Comparison of ENCODE assay signal across 10 mouse cellular contexts in genomic region chr13:43159429-43159828, GRCm38 (mm10). TPM values are rescaled to one million over a fixed set of nuclear protein-coding genes. Genes with fewer than 3 reads are reported as not detected.
DNase-seq lines count a peak whose midpoint lies in the region; ATAC-seq lines count a peak whose summit lies in the region.
"Had no signal": no experiment of that assay in that cellular context is flagged by ENCODE, and none has a peak within 500 bp of the region (broad histone marks: within the 10 kb centered on the region; RNA-seq: fewer than 3 reads in every experiment).

No protein-coding gene starts in this region.

- H3K27me3 ChIP-seq in neural tube, embryonic 13.5 days: no peaks in the 10 kb centered on the region
- H3K27me3 ChIP-seq in midbrain, embryonic 14.5 days (ENCODE audit: control insufficient read depth, insufficient read depth, low read length): no peaks in the 10 kb centered on the region

- no peak overlapping the region for H3K4me2 ChIP-seq in neural tube, embryonic 13.5 days
- no peak overlapping the region for H3K4me2 ChIP-seq in midbrain, embryonic 14.5 days (ENCODE audit: low read length)
- H3K4me2 ChIP-seq: midbrain, embryonic 11.5 days had no signal

- H3K9me3 ChIP-seq in neural tube, embryonic 13.5 days: no peaks in the 10 kb centered on the region
- no peaks in the 10 kb centered on the region for H3K9me3 ChIP-seq in midbrain, embryonic 14.5 days (ENCODE audit: control insufficient read depth, low read length)

- intact Hi-C loops in heart, postnatal 10 days (cut with DNase I): loop anchor here (5.0 kb wide), 1 partner anchor 322 kb away; no protein-coding TSS in a partner anchor

- H3K36me3 ChIP-seq in neural tube, embryonic 13.5 days: peaks cover 30% of the 10 kb centered on the region
- peaks cover 37% of the 10 kb centered on the region for H3K36me3 ChIP-seq in midbrain, embryonic 14.5 days (ENCODE audit: control insufficient read depth, insufficient read depth, low read length)

- peaks cover 17% of the 10 kb centered on the region for H3K4me1 ChIP-seq in neural tube, embryonic 13.5 days (replicated peaks)
- no peaks in the 10 kb centered on the region for H3K4me1 ChIP-seq in midbrain, embryonic 14.5 days (ENCODE audit: control insufficient read depth, insufficient read depth, low read length)

- DNase-seq in heart, adult 11 months: peak; percentile 96
- DNase-seq in heart, adult 8-10 months (ENCODE audit: low spot score): no peak
- peak; percentile 63 to 66 for DNase-seq in heart, postnatal 10 days
- DNase-seq in kidney, postnatal 25 days: peak; percentile 44 to 72
- DNase-seq in spleen, postnatal 10 days (ENCODE audit: low spot score in 2 of 2): no peak
- DNase-seq in frontal cortex, postnatal 36 days (ENCODE audit: low spot score in 2 of 2): no peak
- no peak for DNase-seq in midbrain, embryonic 14.5 days

- no peak overlapping the region for H3K9ac ChIP-seq in neural tube, embryonic 13.5 days
- H3K9ac ChIP-seq in midbrain, embryonic 14.5 days (replicated peaks; ENCODE audit: low read length): no peak overlapping the region

- no peak overlapping the region for H3K4me3 ChIP-seq in neural tube, embryonic 13.5 days
- H3K4me3 ChIP-seq in midbrain, embryonic 14.5 days (replicated peaks; ENCODE audit: low read depth, low read length): no peak overlapping the region

- ATAC-seq in neural tube, embryonic 13.5 days (ENCODE audit: low read depth): no peak
- ATAC-seq in midbrain, embryonic 14.5 days (ENCODE audit: low FRiP score, low TSS enrichment): no peak
- ATAC-seq: hindbrain, postnatal 0 days had no signal

- peak overlapping the region; percentile 86 for H3K27ac ChIP-seq in neural tube, embryonic 13.5 days (replicated peaks)
- no peak overlapping the region for H3K27ac ChIP-seq in midbrain, embryonic 14.5 days (replicated peaks; ENCODE audit: low read depth, low read length)
- H3K27ac ChIP-seq: hindbrain, postnatal 0 days had no signal

- WGBS in neural tube, embryonic 13.5 days: 46% methylated on average over 3 of the region's 3 CpGs
- 81% methylated on average over 3 of the region's 3 CpGs for WGBS in midbrain, embryonic 14.5 days

RNA-seq across cellular contexts. Expression of gene Tbc1d7, which starts 11.9 kb away (rescaled TPM):
- 10 to 100 TPM; 30.4 to 34.8 (median 33.0) TPM for total RNA-seq in heart, adult 8-10 months (2022)
- total RNA-seq in heart, postnatal 10 days (2021): 10 to 100 TPM; 41.8 to 42.2 TPM
- 83.0 and 85.8 TPM in 2 replicates for polyA plus RNA-seq in neural tube, embryonic 13.5 days (2015; fragmentation: Nextera tagmentation; extraction: Ambion mirVana)
- 101 and 104 TPM in 2 replicates for polyA plus RNA-seq in midbrain, embryonic 14.5 days (2014; fragmentation: Nextera tagmentation; extraction: Ambion mirVana)

Comparison
In these comparisons a context has a peak if more than half of its experiments do, and no peak if none do; other contexts are left out.
1. DNase-seq: peak in heart, adult 11 months (single experiment), heart, postnatal 10 days (2 of 2) and kidney, postnatal 25 days (2 of 2); none in heart, adult 8-10 months (single experiment), spleen, postnatal 10 days (0 of 2), frontal cortex, postnatal 36 days (0 of 2) and midbrain, embryonic 14.5 days (single experiment).